Mouse (Mus musculus): Measurements from ENCODE around the gene Tra2b. TPM values are rescaled to one million over a fixed set of nuclear protein-coding genes. Genes with fewer than 3 reads are reported as not detected.
A peak's percentile ranks its signal among the peaks of the same experiment; 100 is the strongest.
"Not testable (repeated sequence)": the region's sequence is repeated elsewhere in the genome, so short reads cannot be mapped to it uniquely, and the experiment has no call there.

Tra2b gene
- total RNA-seq (2021), result 100 to 1,000 TPM; 133 TPM
- long read RNA-seq, experiment 1, partial matches to known transcripts, result 4 of 10 reads
- long read RNA-seq, experiment 1, other reads (novel, unspliced or antisense), result 3 of 10 reads
- long read RNA-seq, experiment 2, transcript Tra2b-206 (10 exons, 1,687 nt), result minor isoform, 11 of 130 reads
- long read RNA-seq, experiment 2, transcript Tra2b-203 (2 exons, 1,376 nt), result minor isoform, 5 of 130 reads
- long read RNA-seq, experiment 2, transcript Tra2b-204 (9 exons, 3,403 nt), result major isoform, 83 of 130 reads
- long read RNA-seq, experiment 2, partial matches to known transcripts, result 11 of 130 reads
- long read RNA-seq, experiment 2, other reads (novel, unspliced or antisense), result 20 of 130 reads

DNA sequence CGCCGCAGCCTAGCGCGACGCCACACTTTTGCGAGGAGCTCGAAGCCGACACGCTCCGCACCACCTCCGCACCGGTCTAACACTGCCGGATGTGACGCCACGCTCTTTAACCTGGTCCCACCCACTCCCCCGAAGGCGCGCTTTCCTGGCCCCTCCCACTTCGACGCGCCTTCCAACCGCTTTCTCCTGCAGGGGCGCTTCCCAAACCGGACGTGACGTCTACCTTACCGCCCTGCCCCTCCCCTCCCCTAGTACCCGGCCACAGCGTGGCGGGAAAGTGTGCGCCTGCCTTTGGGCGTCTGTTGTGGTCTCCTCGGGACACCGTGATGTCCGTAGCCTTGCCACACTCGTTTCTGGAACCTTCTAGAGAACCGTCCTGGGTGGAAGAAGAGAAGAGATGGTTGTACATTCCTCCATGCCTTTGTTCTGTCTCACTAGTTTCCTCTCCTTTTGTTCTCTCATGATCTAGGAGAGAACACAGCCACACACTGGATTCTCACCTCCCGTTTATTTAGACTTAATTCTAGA, at the start of gene Tra2b:
Gene Tra2b (minus strand): TSS at position 157 of the 528 bp plus-strand sequence.
- peak; percentile 88 to 95 for DNase-seq (ENCODE audit: low spot score in 2 of 2)

DNA sequence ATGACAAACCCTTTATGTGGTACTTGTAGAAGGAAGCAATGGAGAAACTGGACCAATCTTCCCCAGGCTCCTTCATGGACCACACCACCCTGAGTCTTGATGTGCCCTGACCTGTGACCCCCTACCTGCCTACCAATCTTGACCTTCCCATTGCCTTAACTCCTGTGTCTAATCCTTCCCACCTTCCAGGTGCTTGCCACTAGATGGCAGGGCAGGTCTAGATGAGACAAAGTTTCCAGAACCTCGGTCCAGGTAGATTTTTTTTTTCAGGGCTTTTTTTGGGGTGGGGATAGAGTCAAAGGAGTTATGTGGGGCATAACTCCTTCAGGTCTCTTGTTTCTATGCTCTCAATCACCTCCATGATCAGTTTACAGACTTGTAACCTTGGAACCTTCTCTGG, 44.8 kb upstream of the Tra2b start:
- no peak for DNase-seq (ENCODE audit: low spot score in 2 of 2)

DNA sequence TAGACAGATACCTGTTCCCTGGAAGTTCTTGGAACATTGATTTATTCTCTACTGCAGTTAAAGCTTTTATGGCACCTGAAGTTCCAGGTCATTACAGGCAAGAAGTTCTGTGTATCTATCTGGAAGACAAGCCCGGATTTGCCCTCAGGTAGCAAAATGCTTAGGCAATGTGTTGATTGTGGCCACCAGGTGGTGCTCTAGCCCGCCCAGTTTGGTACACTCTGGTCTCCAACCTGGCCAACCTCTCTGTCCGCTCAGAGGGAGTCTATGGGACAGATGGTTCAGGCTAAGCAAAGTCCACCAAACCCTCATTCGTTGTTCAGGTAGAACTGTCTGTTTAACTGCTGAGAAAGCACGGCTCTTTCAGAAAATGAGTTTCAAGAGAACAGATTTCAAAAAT, 36.8 kb upstream of the Tra2b start:
- DNase-seq (ENCODE audit: low spot score in 2 of 2), result peak; percentile 15 to 62

DNA sequence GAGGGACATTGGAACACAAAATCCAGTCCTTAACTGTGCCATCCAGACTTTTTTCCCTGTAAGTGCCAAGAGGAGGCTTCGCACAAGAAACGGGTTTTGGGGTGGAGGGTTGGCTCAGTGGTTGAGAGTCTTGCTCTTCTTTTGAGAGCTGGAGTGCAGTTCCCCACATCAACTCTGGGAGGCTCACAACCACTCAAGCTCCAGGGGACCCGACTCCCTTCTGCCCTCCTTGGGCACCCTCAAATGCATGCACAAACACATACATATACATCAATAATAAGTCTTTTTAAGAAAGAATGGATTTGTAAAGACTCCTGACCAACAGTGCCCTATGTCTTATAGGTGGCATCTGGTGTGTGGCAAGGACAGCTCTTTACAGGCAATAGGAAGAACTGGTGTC, 35.6 kb upstream of the Tra2b start:
- no peak for DNase-seq (ENCODE audit: low spot score in 2 of 2)

DNA sequence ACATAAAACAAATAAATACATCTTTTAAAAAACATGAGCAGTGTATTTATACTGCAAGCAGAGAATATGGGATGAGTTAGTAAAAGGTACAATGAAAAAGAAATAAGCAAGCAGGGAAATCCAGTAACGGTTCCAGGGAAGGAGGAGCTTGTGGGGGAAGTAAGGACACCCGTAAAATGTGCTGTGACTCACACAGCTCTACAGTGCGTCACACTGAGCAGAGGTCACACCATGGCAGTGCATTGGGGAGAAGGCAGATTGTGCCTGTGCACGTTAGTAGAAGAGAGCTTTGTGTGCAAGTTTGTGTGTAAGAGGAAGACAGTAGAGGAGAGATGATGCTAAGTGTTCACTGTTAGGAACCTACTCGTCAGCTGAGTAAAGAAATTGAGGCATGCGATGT, 31.1 kb upstream of the Tra2b start:
- DNase-seq (ENCODE audit: low spot score in 2 of 2), result no peak

DNA sequence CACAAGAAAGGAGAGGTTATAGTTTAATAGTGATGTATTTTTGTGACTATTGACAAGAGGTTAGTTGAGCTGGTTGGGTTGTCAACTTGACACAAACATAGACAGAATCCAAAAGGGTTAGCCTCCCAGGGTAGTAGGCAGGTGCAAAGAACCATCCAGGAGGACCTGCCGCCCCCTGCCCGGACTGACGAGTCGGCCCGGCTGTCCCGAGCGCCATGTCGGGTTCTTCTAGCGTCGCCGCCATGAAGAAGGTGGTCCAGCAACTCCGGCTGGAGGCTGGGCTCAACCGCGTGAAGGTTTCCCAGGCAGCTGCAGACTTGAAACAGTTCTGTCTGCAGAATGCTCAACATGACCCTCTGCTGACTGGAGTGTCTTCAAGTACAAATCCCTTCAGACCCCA, 29.0 kb upstream of the Tra2b start:
- DNase-seq (ENCODE audit: low spot score in 2 of 2), result not testable (repeated sequence)

DNA sequence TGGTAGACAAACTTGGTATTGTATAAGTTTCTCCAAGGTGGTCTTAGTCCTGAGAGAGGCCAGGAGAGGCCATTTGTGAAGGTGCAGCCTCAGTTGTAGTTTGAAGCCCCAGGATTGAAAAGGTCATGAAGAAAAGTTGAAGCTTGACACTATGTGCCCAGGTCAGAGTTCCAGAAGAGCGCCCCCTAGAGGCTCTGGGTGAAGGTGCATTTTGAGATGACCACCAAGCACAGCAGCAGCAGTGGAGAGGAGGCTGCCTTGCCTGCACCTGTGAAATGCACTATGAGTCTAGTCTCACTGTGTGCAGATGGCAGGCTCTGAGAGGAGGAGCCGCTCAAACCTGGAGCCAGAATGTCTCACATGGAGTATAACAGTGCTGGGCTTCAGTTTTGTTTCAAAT, 27.8 kb upstream of the Tra2b start:
- no peak for DNase-seq (ENCODE audit: low spot score in 2 of 2)

DNA sequence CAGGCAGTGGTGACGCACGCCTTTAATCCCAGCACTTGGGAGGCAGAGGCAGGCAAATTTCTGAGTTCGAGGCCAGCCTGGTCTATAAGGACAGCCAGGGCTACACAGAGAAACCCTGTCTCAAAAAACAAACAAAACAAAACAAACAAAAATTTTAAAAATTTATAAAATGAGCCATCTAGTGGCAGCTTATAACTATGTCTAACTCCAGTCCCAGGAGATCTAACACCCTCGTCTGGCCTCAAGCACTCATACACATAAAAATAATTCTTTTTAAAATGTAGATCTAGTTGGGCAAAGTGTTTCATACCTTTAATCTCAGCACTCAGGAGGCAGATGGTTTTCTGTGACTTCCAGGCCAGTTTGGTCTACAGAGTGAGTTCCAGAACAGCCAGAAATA, 26.6 kb upstream of the Tra2b start:
- no peak for DNase-seq (ENCODE audit: low spot score in 2 of 2)

DNA sequence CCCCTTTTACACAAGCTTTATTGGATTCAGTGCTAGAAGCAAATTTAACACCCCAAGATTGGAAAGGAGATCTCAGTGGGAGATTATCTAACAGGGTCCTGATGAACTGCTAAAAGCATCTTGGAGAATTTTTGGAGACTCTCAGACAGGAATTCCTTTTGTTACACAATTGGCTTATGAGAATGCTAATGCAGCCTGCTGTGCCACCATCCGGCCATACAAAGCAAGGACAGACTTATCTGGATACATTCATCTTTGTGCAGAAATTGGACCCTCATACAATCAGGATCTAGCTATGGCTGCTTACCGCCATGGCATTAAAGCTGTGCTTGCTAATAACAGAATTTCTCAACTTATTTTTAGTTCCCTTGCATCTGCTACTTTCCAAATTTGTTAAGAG, 23.8 kb upstream of the Tra2b start:
- no peak for DNase-seq (ENCODE audit: low spot score in 2 of 2)

DNA sequence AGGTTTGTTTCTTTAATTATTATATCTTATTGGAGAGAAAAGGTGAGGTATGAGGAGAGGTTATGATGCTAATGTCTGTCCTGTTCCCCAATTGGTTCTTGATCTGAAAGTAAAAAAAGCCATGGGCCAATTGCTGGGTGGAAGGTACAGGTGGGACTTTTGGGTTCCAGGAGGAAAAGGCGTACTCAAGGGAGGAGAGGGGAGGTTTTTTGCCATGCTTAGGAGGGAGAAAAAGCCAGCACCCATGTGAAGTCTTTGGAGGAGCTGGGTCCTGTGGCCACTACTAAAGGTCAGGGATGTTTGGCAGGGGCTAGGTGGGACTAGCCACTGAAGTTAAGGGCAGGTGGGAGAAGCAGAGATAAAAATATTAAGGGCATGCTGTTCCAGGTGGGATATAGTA, 21.2 kb upstream of the Tra2b start:
- no peak for DNase-seq (ENCODE audit: low spot score in 2 of 2)

DNA sequence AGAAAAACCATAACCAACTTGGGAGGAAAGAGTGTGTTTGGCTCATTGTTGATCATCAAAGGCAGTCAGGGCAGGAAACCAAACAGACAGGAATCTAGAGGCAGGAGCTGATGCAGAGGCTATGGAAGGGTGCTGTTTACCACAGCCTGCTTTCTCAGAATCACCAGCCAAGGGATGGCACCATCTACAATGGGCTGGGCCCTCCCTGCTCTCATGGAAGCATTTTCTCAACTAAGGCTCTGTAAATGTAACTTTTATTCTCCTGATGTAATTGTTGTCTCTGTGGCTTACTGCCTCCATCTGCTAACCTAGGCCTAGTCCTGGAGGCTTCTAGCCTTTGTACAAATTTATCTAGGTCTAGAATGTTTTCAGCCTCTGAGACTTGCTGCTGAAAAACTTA, 10.7 kb upstream of the Tra2b start:
- no peak for DNase-seq (ENCODE audit: low spot score in 2 of 2)

DNA sequence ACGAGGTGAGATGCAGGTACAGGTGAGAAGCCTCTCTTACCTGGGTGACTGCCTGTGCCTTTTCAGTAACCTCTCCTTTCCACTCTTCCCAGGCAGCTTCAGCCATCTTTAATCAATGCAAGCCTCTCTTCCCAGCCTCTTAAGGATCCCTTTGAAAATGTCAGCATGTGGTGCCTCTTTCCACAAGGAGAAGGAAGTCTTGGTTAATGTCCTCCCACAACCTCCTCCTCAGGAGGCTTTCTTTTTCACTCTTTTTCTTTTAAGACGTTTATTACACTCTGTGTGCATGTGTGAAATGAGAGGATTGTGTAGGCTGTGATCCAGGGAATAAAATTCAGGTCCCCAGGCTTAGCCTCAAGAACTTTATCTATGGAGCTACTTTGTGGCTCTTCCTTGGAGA, 9.3 kb upstream of the Tra2b start:
- DNase-seq (ENCODE audit: low spot score in 2 of 2), result no peak

DNA sequence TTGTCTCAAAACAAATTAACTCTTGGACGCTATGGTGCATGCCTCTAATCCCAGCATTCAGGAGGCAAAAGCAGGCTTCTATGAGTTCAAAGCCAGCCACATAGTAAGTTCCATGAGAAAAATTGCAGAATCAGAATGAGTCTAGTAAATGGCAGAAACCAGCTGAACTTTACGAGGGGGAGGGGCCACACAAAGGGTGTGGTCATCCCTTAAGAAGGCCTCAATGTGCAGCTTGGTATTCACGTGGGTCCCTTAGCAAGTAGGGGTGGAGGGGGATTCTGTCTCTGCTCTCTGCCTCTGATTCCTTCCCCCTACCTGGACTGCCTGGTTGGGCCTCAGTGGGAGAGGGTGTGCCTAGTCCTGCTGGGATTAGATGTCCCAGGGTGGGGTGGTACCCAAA, 4.7 kb upstream of the Tra2b start:
- DNase-seq (ENCODE audit: low spot score in 2 of 2), result no peak

DNA sequence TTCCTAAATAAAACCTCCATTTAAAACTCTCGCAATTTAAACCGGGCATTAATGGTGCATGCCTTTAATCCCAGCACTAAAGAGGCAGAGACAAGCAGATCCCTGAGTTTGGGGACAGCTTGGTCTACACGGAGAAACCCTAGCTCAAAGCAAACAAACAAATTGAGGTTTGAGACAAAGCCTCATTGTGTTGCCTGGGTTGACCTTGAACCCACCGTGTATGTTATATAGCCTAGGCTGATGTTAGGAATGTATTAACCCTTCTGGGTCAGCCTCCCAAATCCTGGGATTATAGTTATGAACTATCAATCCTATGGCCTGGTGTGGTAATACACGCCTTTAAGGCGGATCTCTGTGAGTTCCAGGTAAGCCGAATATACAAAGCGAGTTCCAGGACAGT, 579 bp upstream of the Tra2b start:
- no peak for DNase-seq (ENCODE audit: low spot score in 2 of 2)

DNA sequence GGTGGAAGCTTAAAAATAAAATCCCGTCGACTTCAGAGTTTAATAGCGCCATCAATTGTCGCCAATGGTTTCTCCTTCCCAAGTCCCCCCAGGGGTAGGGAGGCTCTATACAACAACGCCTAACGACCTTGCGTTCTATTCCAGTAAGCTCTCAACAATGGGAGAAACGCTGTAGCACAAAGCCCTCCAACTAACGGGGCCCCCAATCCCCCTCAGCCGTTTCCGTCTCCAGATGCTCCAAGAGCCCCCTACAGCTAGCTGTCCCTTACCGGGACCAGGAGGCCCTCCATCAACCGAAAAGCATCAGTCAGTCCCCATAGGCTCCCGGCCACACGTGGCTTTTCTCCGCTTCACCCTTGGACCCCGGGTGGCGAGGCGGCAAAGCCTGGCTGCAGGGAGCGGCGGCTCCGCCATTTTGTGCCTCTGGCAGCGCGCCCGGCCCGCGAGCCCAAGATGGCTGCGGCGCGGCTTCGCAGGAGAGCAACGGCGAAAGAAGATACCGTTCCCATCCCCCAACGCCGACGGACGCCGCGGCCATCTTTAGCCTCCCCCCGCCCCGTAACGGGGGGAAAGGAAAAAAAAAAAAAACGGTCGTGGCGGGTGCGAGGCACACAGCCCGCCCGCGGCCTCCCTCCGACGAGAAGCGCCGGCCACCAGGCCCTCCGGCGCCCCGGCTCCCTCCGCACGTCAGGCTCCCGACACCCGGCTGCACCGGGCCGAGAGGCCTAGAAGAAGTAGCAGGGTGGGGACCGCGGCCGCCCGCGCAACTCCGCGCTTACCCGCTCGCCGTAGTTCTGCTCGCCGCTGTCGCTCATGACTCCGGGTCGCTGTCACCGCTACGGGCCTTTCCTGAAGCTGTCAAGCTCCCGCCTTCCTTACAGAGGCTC, 600 bp downstream of the Tra2b start:
- peak; percentile 66 to 74 for DNase-seq (ENCODE audit: low spot score in 2 of 2)

DNA sequence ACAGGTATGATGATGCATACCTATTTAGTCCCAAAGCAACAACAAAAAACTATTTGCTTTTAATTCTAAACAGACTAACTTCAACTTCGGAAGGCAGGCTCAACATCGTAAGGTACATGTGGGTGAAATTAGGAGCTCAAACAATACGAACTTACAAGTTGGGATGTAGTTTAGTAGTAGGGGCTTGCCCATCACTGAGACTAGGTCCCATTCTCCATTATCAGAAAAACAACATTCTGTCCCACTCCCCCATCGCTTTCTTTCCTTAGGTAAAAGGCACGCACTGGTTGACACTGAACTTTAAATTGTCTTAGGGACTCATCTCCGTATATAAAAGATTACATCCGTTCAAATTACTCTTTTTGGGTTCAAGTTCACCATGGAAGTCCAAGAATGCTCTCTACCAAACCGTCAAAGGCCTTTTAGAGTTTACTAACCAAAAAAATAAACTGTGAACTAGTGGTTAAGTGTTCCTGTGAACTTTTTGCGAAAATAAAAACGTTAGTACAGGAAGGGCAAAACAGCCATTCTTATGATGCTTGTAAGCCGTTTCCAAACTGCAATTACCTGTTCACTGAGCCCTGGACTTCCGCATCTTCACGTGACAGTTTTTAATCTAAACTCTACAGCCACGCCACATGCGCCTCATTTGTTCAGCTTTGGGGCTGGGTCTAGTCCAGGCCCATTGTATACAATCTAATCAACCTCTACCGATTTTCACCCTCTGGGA, 1.4 kb downstream of the Tra2b start:
- DNase-seq (ENCODE audit: low spot score in 2 of 2), result no peak

DNA sequence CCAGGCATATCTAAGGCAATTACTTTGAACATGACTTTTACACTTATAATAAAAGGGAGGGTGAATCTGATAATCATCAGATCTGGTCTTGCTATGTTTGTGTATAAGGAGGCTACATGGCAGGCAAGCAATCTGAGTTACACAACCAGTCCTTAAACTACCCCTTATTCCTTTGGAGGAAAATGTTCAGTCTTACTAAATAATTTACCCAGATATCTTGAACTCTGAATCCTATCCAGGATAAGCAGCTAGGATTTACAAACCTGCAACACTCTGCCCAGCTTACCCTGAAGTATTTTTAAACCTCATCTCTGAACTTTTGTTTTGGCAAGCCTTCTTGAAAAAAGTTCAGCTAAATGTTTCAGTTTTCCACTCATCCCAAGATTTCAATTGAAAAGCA, 2.7 kb downstream of the Tra2b start:
- DNase-seq (ENCODE audit: low spot score in 2 of 2), result no peak

DNA sequence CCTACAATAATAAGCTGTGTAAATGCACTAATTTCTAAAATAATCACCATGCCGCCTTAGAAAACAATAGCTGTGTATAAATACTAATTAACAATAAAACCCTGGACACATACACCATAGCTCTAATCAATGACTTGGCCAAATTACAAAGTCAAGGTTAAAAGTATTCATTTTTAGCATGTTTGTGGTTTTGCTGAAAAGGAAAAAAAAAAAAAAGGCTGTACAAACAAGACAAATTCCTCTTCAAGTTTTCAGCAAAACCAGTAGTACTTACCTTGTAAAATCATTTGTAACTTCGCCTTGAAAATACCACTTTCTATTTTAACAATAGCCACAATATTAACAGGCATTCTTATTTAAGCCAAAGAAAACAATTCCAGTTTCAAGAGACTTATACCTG, 4.2 kb downstream of the Tra2b start:
- DNase-seq (ENCODE audit: low spot score in 2 of 2), result no peak

DNA sequence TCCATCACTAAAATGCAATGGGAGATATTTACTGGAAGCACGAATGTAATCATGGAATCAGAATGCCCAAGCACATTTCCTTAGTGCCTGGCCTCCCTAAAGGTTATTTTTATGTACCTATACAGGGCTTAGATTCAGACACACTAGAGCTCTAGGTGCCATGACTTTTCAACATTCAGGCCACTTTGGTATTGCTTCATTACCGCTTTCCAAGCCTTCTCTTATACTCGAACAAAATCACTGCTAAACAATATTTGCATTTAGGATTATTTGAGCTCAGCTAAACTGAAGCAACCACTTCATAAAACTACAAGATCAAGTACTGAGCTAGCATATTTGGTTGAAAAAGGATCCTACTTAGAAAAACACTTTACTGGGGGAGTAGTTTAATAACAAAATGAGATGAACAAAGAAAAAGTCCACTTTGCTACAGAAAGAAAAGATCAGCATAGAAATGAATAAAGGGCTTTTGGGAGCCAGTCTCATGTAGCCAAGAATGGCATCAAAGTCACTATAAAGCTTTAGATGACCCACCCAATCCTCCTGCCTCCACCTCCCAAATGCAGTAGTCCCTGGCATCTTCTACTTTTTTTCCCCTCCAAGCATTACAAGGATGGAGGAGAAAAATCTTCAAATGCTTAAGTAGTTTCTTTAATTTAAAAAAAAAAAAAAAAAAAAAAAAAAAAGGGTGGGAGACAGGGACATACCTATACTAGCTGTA, 5.2 kb downstream of the Tra2b start:
- no peak for DNase-seq (ENCODE audit: low spot score in 2 of 2)

DNA sequence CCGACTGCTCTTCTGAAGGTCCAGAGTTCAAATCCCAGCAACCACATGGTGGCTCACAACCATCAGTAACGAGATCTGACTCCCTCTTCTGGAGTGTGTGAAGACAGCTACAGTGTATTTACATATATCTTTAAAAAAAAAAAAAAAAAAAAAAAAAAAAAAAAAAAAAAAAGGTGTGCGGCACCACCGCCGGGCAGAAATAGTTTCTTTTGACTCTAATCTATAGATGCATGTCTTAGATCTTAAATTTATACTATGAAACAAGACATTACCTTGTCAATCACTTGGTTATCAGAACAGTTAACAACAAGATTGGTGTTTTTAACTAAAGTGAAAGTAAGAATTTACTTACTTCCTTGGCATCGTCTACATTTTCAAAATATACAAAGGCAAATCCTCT, 13.6 kb downstream of the Tra2b start:
- DNase-seq (ENCODE audit: low spot score in 2 of 2), result not testable (repeated sequence)

DNA sequence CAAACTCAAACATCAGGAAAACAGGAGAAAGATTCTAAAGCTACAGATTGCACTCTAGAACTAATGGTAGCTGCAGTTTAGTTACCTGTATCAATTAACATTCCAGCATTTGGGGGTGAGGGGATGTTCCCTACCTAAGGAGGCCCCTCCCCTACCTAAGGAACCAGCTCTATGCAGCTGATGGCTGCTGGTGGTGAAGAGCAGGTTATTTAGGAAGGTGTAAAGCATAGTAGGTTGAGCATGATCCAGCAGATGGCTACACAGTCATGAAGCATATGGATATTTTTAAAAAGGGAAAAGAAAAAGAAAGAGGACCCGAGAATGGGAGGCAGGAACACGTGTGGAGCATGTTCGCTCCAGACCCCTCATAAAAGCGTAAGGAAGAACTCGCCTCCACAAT, 15.5 kb downstream of the Tra2b start:
- no peak for DNase-seq (ENCODE audit: low spot score in 2 of 2)

Measured in adrenal gland, postnatal 4 days (tissue).